Mouse (Mus musculus): Measurements from ENCODE around the gene Arl4a. TPM values are rescaled to one million over a fixed set of nuclear protein-coding genes. Genes with fewer than 3 reads are reported as not detected.

Gene Arl4a
- polyA plus RNA-seq, 1 experiment from 2014 or later, result 44.8 TPM

DNA sequence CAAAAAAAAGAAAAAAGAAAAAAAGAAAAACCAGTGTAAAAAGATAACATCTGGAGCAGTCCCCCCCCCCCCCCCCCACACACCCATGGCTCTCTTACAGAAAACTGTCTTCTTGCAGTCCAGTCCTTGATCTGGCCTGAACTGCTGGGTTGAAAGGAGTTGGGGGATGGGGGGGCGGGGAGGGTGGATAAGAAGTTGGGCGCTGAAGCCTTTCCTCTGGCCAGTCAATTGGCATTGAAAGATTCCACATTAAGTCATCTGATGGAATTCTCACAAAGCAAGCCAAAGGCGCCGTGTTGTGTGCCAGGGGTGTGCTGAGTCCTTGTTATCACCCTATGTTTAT, 39.0 kb downstream of the Arl4a start:
- ATAC-seq (replicated peaks; ENCODE audit: low FRiP score), result 0 out of 2 replicates have a peak, but pooled peaks have one; percentile 40
- Histone ChIP-seq H3K4me2 (0 out of 2 replicates have a peak overlapping the region, but pooled peaks have one; percentile 4), H3K9ac (no peak overlapping the region), H3K27ac (0 out of 2 replicates have a peak overlapping the region, but pooled peaks have one; percentile 32), H3K4me3 (replicated peaks) (no peak overlapping the region), H3K9me3 (replicated peaks) (no peaks in the 10 kb centered on the region), H3K4me1 (peaks cover 8% of the 10 kb centered on the region; the same call in 1 of the 2 replicates), H3K36me3 (no peaks in the 10 kb centered on the region), H3K27me3 (no peaks in the 10 kb centered on the region)
- WGBS, result 39% methylated on average over 4 of the region's 4 CpGs

GRCm38 (mm10) chr12:39998070-39998852, 39.6 kb downstream of the Arl4a start:
- peak; percentile 78 for ATAC-seq (replicated peaks; ENCODE audit: low FRiP score)
- Histone ChIP-seq H3K4me2 (0 out of 2 replicates have a peak overlapping the region, but pooled peaks have one; percentile 4), H3K4me3 (replicated peaks) (no peak overlapping the region), H3K27ac (peak overlapping the region; percentile 32; the same call in 1 of the 2 replicates), H3K27me3 (no peaks in the 10 kb centered on the region), H3K9me3 (replicated peaks) (no peaks in the 10 kb centered on the region), H3K36me3 (no peaks in the 10 kb centered on the region), H3K9ac (no peak overlapping the region), H3K4me1 (peaks cover 8% of the 10 kb centered on the region; the same call in 1 of the 2 replicates)
- WGBS, result 19% methylated on average over 9 of the region's 9 CpGs

DNA sequence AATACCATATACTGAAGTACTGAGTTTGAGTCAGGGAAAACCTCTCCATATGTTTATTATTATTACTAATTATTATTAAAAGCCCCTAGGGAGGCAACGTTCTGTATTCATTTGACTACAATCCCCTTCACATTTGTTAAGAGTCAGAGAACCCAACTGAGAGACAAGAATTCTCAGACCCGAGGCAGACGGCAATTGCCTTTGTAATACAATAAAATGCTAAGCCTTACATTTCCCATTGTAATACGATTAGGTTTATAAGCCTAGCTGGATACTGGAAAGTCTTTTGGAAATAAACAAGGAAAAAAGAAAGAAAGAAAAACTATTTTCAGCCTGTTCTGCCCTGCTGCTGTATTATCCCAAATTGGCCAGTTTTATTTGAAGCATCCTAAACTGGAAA, 40.2 kb downstream of the Arl4a start:
- Histone ChIP-seq H3K4me1 (peaks cover 8% of the 10 kb centered on the region; the same call in 1 of the 2 replicates), H3K4me3 (replicated peaks) (no peak overlapping the region), H3K9ac (no peak overlapping the region), H3K9me3 (replicated peaks) (no peaks in the 10 kb centered on the region), H3K36me3 (no peaks in the 10 kb centered on the region), H3K27me3 (no peaks in the 10 kb centered on the region), H3K4me2 (no peak overlapping the region), H3K27ac (no peak overlapping the region)
- 41% methylated on average over 4 of the region's 4 CpGs for WGBS
- no peak for ATAC-seq (replicated peaks; ENCODE audit: low FRiP score)

GRCm38 (mm10) chr12:39996015-39996414, 41.8 kb downstream of the Arl4a start:
- H3K27ac ChIP-seq, result no peak overlapping the region
- no peaks in the 10 kb centered on the region for H3K36me3 ChIP-seq
- 85% methylated on average over 5 of the region's 5 CpGs for WGBS
- no peaks in the 10 kb centered on the region for H3K27me3 ChIP-seq
- H3K9me3 ChIP-seq (replicated peaks), result no peaks in the 10 kb centered on the region
- no peak overlapping the region for H3K9ac ChIP-seq
- peaks cover 8% of the 10 kb centered on the region; the same call in 1 of the 2 replicates for H3K4me1 ChIP-seq
- H3K4me2 ChIP-seq, result no peak overlapping the region
- no peak overlapping the region for H3K4me3 ChIP-seq (replicated peaks)
- ATAC-seq (replicated peaks; ENCODE audit: low FRiP score), result no peak

DNA sequence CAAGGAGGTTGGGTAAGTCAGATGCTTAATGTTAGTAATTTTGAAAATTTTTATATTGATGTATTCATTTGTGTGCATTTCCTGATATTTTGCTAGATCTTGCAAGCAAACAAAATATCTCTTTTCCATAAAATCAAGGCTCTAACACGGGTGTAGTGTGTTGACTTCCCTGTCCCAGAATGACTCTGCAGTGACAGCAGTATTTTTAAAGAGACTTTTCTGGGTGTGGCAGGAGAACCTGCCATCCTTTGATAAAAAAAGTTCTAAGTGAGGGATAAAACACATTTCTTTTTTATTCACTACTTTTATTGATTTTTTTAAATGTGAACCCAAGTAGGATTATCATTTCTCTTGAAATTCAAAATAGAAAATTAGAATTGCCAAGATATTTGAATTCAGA, 42.2 kb downstream of the Arl4a start:
- Histone ChIP-seq H3K36me3 (no peaks in the 10 kb centered on the region), H3K4me2 (no peak overlapping the region), H3K9me3 (replicated peaks) (no peaks in the 10 kb centered on the region), H3K9ac (no peak overlapping the region), H3K27ac (no peak overlapping the region), H3K4me3 (replicated peaks) (no peak overlapping the region), H3K27me3 (no peaks in the 10 kb centered on the region), H3K4me1 (peaks cover 8% of the 10 kb centered on the region; the same call in 1 of the 2 replicates)
- no peak for ATAC-seq (replicated peaks; ENCODE audit: low FRiP score)
- WGBS, result 63% methylated on average over 1 of the region's 1 CpGs

GRCm38 (mm10) chr12:39992767-39993302, 45.0 kb downstream of the Arl4a start:
- no peak for ATAC-seq (replicated peaks; ENCODE audit: low FRiP score)
- no peaks in the 10 kb centered on the region for H3K36me3 ChIP-seq
- H3K27me3 ChIP-seq, result no peaks in the 10 kb centered on the region
- no peak overlapping the region for H3K27ac ChIP-seq
- no peaks in the 10 kb centered on the region for H3K9me3 ChIP-seq (replicated peaks)
- 63% methylated on average over 6 of the region's 6 CpGs for WGBS
- H3K4me2 ChIP-seq, result no peak overlapping the region
- H3K4me1 ChIP-seq, result no peaks in the 10 kb centered on the region
- H3K4me3 ChIP-seq (replicated peaks), result no peak overlapping the region
- H3K9ac ChIP-seq, result no peak overlapping the region

- Histone ChIP-seq H3K4me1 (no peaks in the 10 kb centered on the region), H3K27me3 (no peaks in the 10 kb centered on the region), H3K27ac (no peak overlapping the region), H3K36me3 (no peaks in the 10 kb centered on the region), H3K9me3 (replicated peaks) (no peaks in the 10 kb centered on the region), H3K4me2 (no peak overlapping the region), H3K4me3 (replicated peaks) (no peak overlapping the region), H3K9ac (no peak overlapping the region)
- ATAC-seq (replicated peaks; ENCODE audit: low FRiP score), result no peak
- WGBS, result 62% methylated on average over 4 of the region's 4 CpGs
Measured at GRCm38 (mm10) chr12:39990830-39991780, 46.7 kb downstream of the Arl4a start.

DNA sequence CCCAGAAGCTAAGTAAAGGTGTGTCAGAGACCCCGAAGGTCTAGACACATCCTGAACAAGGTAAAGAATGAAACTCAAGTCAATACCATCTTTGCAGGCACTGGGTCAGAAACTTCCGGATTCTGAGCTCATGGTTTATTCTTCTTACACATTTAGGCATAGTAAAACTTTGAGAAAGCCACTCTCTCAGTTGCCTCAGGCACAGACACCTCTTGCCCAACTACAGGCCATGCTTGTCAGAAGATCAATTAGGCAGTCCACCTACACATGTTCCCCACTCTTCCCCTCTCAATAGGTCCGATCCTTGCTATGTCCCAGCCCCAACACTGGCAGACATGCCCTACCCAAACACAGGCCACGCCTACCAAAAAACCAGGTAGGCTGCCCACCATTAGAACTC, 48.7 kb downstream of the Arl4a start:
- Histone ChIP-seq H3K9me3 (replicated peaks) (no peaks in the 10 kb centered on the region), H3K4me2 (no peak overlapping the region), H3K4me1 (no peaks in the 10 kb centered on the region), H3K4me3 (replicated peaks) (no peak overlapping the region), H3K9ac (no peak overlapping the region), H3K36me3 (no peaks in the 10 kb centered on the region), H3K27ac (no peak overlapping the region), H3K27me3 (no peaks in the 10 kb centered on the region)
- 93% methylated on average over 4 of the region's 4 CpGs for WGBS
- ATAC-seq (replicated peaks; ENCODE audit: low FRiP score), result no peak

DNA sequence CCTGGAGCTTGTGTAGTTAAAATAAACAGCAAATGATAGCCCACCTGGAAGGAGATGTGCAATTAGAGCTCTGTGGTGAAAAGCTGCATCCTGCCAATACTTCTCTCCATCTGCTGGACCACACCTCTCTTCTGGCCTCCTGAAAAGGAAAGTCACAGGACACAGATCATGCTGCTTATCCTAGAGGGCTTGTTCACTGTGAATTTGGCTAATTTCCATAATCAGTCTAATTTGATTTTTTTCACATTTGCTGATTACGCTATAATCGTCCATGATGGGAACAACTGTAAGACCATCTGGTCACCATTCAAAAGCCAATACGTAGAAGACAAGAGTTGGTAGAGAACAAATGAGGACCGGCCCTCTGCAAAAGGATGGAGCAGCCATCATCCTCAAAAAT, 50.6 kb downstream of the Arl4a start:
- Histone ChIP-seq H3K4me1 (no peaks in the 10 kb centered on the region), H3K27ac (no peak overlapping the region), H3K4me2 (no peak overlapping the region), H3K9ac (no peak overlapping the region), H3K9me3 (replicated peaks) (no peaks in the 10 kb centered on the region), H3K27me3 (no peaks in the 10 kb centered on the region), H3K4me3 (replicated peaks) (no peak overlapping the region), H3K36me3 (no peaks in the 10 kb centered on the region)
- 94% methylated on average over 4 of the region's 4 CpGs for WGBS
- no peak for ATAC-seq (replicated peaks; ENCODE audit: low FRiP score)

DNA sequence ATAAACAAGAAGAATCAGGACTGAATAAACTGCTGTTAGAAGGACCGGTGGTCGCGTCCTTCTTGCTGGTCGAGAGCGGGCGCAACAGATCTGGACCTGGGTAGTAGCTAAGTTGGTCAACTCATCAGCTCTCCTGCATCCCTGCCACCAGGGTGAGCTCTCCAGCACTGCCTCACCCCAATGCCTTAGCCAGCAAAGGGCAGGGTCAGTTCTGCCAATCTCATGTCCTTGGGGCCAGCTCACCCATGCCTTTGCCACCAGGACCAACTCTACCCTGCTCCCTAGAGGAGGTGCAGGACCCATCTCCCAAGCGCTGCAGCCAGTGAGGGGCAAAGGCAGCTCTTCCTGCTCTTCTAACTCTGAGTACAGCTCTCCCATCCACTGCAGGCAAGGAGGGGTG, 52.2 kb downstream of the Arl4a start:
- Histone ChIP-seq H3K27ac (no peak overlapping the region), H3K9me3 (replicated peaks) (no peaks in the 10 kb centered on the region), H3K27me3 (no peaks in the 10 kb centered on the region), H3K4me1 (no peaks in the 10 kb centered on the region), H3K9ac (no peak overlapping the region), H3K4me3 (replicated peaks) (no peak overlapping the region), H3K4me2 (no peak overlapping the region), H3K36me3 (no peaks in the 10 kb centered on the region)
- over 99% methylated on average over 7 of the region's 7 CpGs for WGBS
- no peak for ATAC-seq (replicated peaks; ENCODE audit: low FRiP score)

- Histone ChIP-seq H3K9me3 (replicated peaks) (no peaks in the 10 kb centered on the region), H3K4me1 (peaks cover 7% of the 10 kb centered on the region; the same call in 1 of the 2 replicates), H3K36me3 (no peaks in the 10 kb centered on the region), H3K27me3 (no peaks in the 10 kb centered on the region), H3K4me2 (no peak overlapping the region), H3K27ac (no peak overlapping the region), H3K4me3 (replicated peaks) (no peak overlapping the region), H3K9ac (no peak overlapping the region)
- ATAC-seq (replicated peaks; ENCODE audit: low FRiP score), result no peak
- 75% methylated on average over 1 of the region's 1 CpGs for WGBS
Measured at GRCm38 (mm10) chr12:39979792-39980191, 58.0 kb downstream of the Arl4a start.

- 93% methylated on average over 5 of the region's 5 CpGs for WGBS
- H3K27ac ChIP-seq, result no peak overlapping the region
- H3K27me3 ChIP-seq, result no peaks in the 10 kb centered on the region
- no peak for ATAC-seq (replicated peaks; ENCODE audit: low FRiP score)
- no peaks in the 10 kb centered on the region for H3K9me3 ChIP-seq (replicated peaks)
- H3K4me1 ChIP-seq, result peaks cover 9% of the 10 kb centered on the region; the same call in 1 of the 2 replicates
- no peaks in the 10 kb centered on the region for H3K36me3 ChIP-seq
- H3K4me2 ChIP-seq, result no peak overlapping the region
- no peak overlapping the region for H3K4me3 ChIP-seq (replicated peaks)
- H3K9ac ChIP-seq, result no peak overlapping the region
Measured at GRCm38 (mm10) chr12:39979066-39979465, 58.8 kb downstream of the Arl4a start.
